Mouse (Mus musculus): ENCODE data around the gene Clasp2. TPM values are rescaled to one million over a fixed set of nuclear protein-coding genes. Genes with fewer than 3 reads are reported as not detected.

Clasp2 gene
- total and polyA plus RNA-seq, 3 experiments: 28.7 to 209 (median 30.8) TPM

- Histone ChIP-seq H3K4me3 (ENCODE audit: control insufficient read depth in 1 of 2, insufficient read depth in 1 of 2, low read depth in 2 of 2, low read length in 2 of 2) (no peak overlapping the region), H3K36me3 (ENCODE audit: control insufficient read depth in 1 of 2, insufficient read depth in 2 of 2, low read length in 2 of 2) (no peaks in the 10 kb centered on the region; a peak in 1 of 4 replicates), H3K9ac (ENCODE audit: control insufficient read depth, low read depth, low read length, poor library complexity, severe bottlenecking) (no peak overlapping the region), H3K27me3 (ENCODE audit: control insufficient read depth in 1 of 2, insufficient read depth in 2 of 2, low read length in 2 of 2) (no peaks in the 10 kb centered on the region), H3K27ac (ENCODE audit: control insufficient read depth, low read depth, low read length) (no peak overlapping the region), H3K79me2 (ENCODE audit: control insufficient read depth, insufficient read depth, low read length, poor library complexity) (no peaks in the 10 kb centered on the region), H3K4me1 (ENCODE audit: control insufficient read depth in 1 of 2, insufficient read depth in 2 of 2, low read length in 2 of 2) (no peaks in the 10 kb centered on the region), H3K9me3 (replicated peaks; ENCODE audit: insufficient read depth, low read length) (no peaks in the 10 kb centered on the region)
- TF ChIP-seq GABPA (IDR thresholded peaks at IDR 0.05; ENCODE audit: low read depth, low read length): no peak
- no peak for TF ChIP-seq ZC3H11A (IDR thresholded peaks at IDR 0.05; ENCODE audit: low read depth, low read length)
- no peak for TF ChIP-seq ELF1 (IDR thresholded peaks at IDR 0.05; ENCODE audit: low read depth, low read length)
- no peak for TF ChIP-seq NRF1 (IDR thresholded peaks at IDR 0.05; ENCODE audit: insufficient read depth, low read depth, low read length, poor library complexity, severe bottlenecking)
- no peak for TF ChIP-seq ZNF384 (IDR thresholded peaks at IDR 0.05; ENCODE audit: low read depth, low read length)
- no peak for TF ChIP-seq RCOR1 (IDR thresholded peaks at IDR 0.05; ENCODE audit: low read depth, low read length)
- no peak for TF ChIP-seq SMC3 (IDR thresholded peaks at IDR 0.05; ENCODE audit: low read depth, low read length)
- TF ChIP-seq ZKSCAN1 (IDR thresholded peaks at IDR 0.05; ENCODE audit: low read depth, low read length): no peak
- no peak for DNase-seq (ENCODE audit: low read depth, low spot score)
Measured at GRCm38 (mm10) chr9:113922677-113923076, 181.4 kb downstream of the Clasp2 start.

GRCm38 (mm10) chr9:113924883-113925282 lies 183.6 kb downstream of the Clasp2 start:
- DNase-seq (ENCODE audit: low read depth, low spot score): no peak
- Histone ChIP-seq H3K4me1 (ENCODE audit: control insufficient read depth in 1 of 2, insufficient read depth in 2 of 2, low read length in 2 of 2) (peaks cover 0 to 9% of the 10 kb centered on the region in 2 experiments; a peak in 2 of 4 replicates), H3K9me3 (replicated peaks; ENCODE audit: insufficient read depth, low read length) (no peaks in the 10 kb centered on the region), H3K27me3 (ENCODE audit: control insufficient read depth in 1 of 2, insufficient read depth in 2 of 2, low read length in 2 of 2) (no peaks in the 10 kb centered on the region), H3K27ac (ENCODE audit: control insufficient read depth, low read depth, low read length) (no peak overlapping the region), H3K4me3 (ENCODE audit: control insufficient read depth in 1 of 2, insufficient read depth in 1 of 2, low read depth in 2 of 2, low read length in 2 of 2) (no peak overlapping the region), H3K36me3 (ENCODE audit: control insufficient read depth in 1 of 2, insufficient read depth in 2 of 2, low read length in 2 of 2) (peaks cover 0 to 6% of the 10 kb centered on the region in 2 experiments; a peak in 2 of 4 replicates), H3K9ac (ENCODE audit: control insufficient read depth, low read depth, low read length, poor library complexity, severe bottlenecking) (no peak overlapping the region), H3K79me2 (ENCODE audit: control insufficient read depth, insufficient read depth, low read length, poor library complexity) (no peaks in the 10 kb centered on the region)
- no peak for TF ChIP-seq E2F4 (IDR thresholded peaks at IDR 0.05; ENCODE audit: borderline replicate concordance, low read depth, low read length)
- TF ChIP-seq CHD1 (IDR thresholded peaks at IDR 0.05; ENCODE audit: low read depth, low read length): no peak
- no peak for TF ChIP-seq POLR2A (IDR thresholded peaks at IDR 0.05; ENCODE audit: control insufficient read depth in 1 of 2, insufficient read depth in 1 of 2, low read depth in 1 of 2, low read length in 2 of 2, poor library complexity in 1 of 2)
- TF ChIP-seq NRF1 (IDR thresholded peaks at IDR 0.05; ENCODE audit: insufficient read depth, low read depth, low read length, poor library complexity, severe bottlenecking): no peak
- TF ChIP-seq MAFK (IDR thresholded peaks at IDR 0.05; ENCODE audit: borderline replicate concordance, low read depth, low read length): no peak
- no peak for TF ChIP-seq POLR2AphosphoS5 (IDR thresholded peaks at IDR 0.05; ENCODE audit: borderline replicate concordance, low read depth, low read length)
- no peak for TF ChIP-seq HCFC1 (IDR thresholded peaks at IDR 0.05; ENCODE audit: low read depth, low read length)
- no peak for TF ChIP-seq TBP (IDR thresholded peaks at IDR 0.05; ENCODE audit: low read depth, low read length)
- no peak for TF ChIP-seq TCF12 (IDR thresholded peaks at IDR 0.05; ENCODE audit: low read depth, low read length)
- TF ChIP-seq SMC3 (IDR thresholded peaks at IDR 0.05; ENCODE audit: low read depth, low read length): no peak
- TF ChIP-seq MXI1 (IDR thresholded peaks at IDR 0.05; ENCODE audit: low read depth, low read length): no peak
- TF ChIP-seq RCOR1 (IDR thresholded peaks at IDR 0.05; ENCODE audit: low read depth, low read length): no peak
- no peak for TF ChIP-seq POLR2AphosphoS2 (IDR thresholded peaks at IDR 0.05; ENCODE audit: low read length)
- no peak for TF ChIP-seq ZC3H11A (IDR thresholded peaks at IDR 0.05; ENCODE audit: low read depth, low read length)
- no peak for TF ChIP-seq ZMIZ1 (IDR thresholded peaks at IDR 0.05; ENCODE audit: low read depth, low read length)
- no peak for TF ChIP-seq MEF2A (IDR thresholded peaks at IDR 0.05; ENCODE audit: extremely low read depth, insufficient replicate concordance, low read depth, low read length, poor library complexity, severe bottlenecking)

All from MEL (cell line).